Mouse (Mus musculus): Measurements from ENCODE around the gene Olfr1161.
"Not testable (repeated sequence)": the region's sequence is repeated elsewhere in the genome, so short reads cannot be mapped to it uniquely, and the experiment has no call there.

The Olfr1161 gene

DNA sequence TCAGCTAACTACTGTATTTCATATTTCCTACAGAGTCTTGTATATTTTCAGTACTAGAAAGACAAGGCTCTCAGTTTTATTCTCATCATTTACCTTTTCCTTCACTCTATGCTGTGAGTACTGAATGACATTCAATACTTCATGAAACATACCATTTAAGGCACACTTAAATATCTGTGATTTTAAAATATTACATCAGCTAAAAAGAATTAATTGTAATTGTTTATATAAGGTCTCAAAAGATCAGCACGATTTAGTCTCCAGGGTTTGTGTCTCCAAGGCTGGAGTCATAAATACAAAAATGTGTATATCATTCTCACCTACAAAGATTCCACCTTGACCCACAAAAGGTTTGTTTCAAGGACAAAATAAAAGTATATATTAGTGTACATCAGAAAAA is at the start of gene Olfr1161:
TSS of gene Olfr1161 (plus strand) at position 301 of the 400 bp plus-strand sequence.
- not testable (repeated sequence) for DNase-seq (ENCODE audit: low spot score)

DNA sequence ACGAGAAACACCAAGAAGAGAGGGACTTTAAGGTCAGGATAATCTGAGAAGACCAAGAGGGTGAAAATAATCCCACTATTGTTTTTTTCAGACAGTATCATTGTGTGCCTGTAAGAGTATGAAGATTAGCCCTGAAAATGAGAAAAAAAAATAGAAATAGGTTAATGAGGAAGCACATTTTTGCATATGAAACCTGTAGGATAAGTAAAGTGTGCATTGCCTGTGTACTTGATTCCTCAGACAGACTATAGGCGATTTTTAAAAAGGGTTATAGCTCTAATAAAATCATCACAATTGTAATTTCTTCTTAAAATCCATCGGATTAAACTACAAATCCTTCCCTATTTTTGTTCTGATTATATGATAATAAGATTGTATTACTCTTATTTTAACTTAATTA is 48.0 kb upstream of the Olfr1161 start, which contains the start of gene Olfr74:
TSS of gene Olfr74 (minus strand) at position 101 of the 400 bp plus-strand sequence.
- DNase-seq (ENCODE audit: low spot score): no peak

DNA sequence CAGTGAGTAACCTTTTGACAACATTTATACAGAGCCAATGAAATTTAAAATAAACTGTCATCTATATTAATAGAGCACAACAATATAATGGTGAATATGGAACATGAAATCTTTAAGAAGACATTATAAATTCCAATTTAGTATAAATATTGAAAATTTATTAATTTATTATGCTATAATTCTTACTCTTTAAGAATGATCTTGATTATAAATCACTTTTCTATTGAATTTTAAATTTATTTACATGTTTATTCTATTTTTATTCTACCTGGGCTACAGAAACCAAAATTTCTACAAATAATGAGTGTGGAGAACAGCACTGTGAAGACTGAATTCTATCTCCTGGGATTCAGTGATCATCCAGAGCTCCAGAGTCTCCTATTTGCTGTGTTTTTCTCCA is 32.8 kb upstream of the Olfr1161 start, which contains the start of gene Olfr1158:
TSS of gene Olfr1158 (plus strand) at position 301 of the 400 bp plus-strand sequence.
- DNase-seq (ENCODE audit: low spot score): no peak

DNA sequence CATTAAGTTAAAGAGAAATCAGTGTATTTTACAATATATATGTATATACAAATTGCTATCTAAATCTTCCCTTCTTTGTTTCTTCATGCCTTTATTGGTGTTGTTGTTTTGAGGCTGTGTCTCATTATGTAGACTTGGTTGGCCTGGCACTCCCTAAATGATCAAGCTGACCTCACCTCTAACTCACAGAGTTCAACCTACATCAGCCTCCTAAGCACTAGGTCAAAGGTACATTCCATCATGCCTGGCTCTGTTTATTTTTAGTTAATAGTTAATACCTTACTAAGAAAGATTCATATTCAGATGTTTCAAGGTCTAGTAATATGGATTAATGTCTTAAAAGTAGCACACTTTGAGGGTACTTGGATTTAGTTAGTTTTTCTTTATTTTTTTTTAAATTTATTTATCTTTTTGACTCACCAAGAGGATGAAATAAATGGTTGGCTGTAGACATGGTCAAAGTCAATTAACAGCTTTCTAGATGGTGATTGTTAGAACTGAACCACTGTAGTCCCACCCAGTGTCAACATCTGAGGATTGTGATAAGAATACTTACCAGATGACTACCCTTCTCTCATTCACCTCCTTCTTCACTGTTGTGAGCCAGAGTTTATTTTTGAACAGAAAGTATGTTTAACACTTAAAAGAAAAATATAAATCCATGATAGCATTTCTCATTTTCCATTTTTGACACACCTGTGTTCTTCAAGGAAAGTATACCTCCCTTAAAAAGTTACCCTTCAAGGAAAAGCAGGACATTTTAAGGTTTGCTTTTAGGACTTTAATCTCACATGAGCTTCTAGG is 14.9 kb upstream of the Olfr1161 start, which contains the start of gene Olfr1160:
TSS of gene Olfr1160 (minus strand) at position 754 of the 804 bp plus-strand sequence.
- DNase-seq (ENCODE audit: low spot score): no peak

DNA sequence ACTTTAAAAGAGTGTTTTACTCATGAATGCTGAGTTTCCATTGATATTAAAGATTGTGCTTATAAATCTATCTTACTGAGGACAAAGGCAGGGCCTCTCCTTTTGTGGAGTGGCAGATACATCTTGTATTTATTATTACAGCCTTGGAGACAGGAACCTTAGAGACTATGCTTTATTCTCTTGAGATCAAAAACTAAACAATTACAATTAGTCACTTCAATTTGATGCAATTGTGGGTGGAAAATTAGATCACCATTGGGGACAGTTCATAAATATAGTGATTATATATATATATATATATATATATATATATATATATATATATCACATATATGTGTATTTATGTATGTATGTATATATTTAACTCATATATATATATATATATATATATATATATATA is 15.0 kb downstream of the Olfr1161 start, which contains the start of gene Olfr73:
TSS of gene Olfr73 (minus strand) at position 101 of the 400 bp plus-strand sequence.
- DNase-seq (ENCODE audit: low spot score): no peak

DNA sequence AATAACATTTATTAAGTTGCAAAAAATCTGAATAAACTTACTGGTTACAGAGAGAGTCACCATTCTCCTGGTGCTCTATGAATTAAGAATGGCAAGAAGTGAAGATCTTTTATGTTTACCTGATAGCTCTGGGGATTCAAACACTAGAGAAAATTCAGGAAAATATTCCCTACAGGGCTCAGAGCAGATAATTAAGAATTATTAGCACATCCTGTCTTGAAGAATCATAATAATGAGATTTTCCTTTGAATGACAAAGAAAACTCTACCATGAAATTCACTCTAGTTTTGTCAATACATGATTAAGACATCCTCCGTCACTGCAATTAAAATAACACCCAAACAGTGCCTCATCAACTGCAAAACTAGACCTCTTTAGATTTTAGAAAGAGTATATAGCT is 28.5 kb downstream of the Olfr1161 start, which contains the start of gene Olfr1162:
TSS of gene Olfr1162 (minus strand) at position 101 of the 400 bp plus-strand sequence.
- no peak for DNase-seq (ENCODE audit: low spot score)

DNA sequence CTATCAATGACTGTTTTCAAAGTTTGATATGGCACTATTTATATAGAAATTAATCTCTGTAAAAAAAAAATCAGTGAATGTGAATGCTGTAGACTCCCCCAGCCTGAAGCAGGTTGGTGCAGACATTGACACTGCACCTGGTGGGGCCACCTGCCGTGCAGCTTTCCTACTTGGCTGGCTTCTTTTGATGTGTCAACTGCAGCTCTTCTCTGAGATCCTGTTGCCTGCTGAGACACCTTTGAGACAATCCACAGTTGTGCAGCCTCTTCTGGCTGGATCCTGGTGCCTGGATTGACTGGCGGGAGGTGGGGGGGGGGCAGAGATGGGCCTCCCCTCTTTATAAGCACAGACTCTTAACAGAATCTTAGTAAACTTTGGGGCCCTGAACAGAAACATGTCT is 41.0 kb downstream of the Olfr1161 start:
- no peak for DNase-seq (ENCODE audit: low spot score)

DNA sequence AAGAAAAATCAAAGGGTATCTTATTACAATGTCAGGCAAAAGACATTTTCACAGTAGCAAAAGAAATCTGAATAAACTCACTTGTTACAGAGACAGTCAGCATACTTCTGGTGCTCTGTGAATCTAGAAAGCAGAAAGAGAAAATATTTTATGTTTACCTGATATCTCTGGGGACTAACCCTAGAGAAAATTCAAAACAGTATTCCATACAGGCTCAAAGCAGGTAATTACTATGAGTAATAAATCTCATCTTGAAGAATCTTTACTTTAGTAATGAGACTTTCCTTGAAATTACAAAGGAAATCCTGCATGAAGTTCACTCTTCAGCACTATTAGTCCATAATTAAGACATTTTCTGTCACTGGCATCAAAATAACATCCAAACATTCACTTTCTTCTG is 49.2 kb downstream of the Olfr1161 start, which contains the start of gene Olfr1163:
TSS of gene Olfr1163 (minus strand) at position 101 of the 400 bp plus-strand sequence.
- no peak for DNase-seq (ENCODE audit: low spot score)

Measured in spleen, adult 12 weeks (tissue).